Mouse (Mus musculus) MEL (cell line): ENCODE results near the gene Ubash3b.

Experiments used
- CTCF ChIP-seq, 3 experiments: IDR thresholded peaks in 2 of 3; conservative IDR thresholded peaks in 1 of 3; 2 replicates each; pipeline ENCODE4 v1.5.1; 2011 to 2012; ENCODE audit warnings: low read length in 3 of 3, low read depth in 2 of 3, mild to moderate bottlenecking in 2 of 3, improper control_type of control experiment in 1 of 3, inconsistent platforms in 1 of 3, mixed read lengths in 1 of 3, moderate library complexity in 1 of 3; ENCODE audit not compliant: control insufficient read depth in 1 of 3, insufficient read depth in 1 of 3, poor library complexity in 1 of 3, severe bottlenecking in 1 of 3
- EP300 ChIP-seq, 2 experiments: IDR thresholded peaks; 2 replicates each; pipeline ENCODE4 v1.6.1; 2011; ENCODE audit warnings: improper control_type of control experiment in 2 of 2, low read length in 2 of 2, low read depth in 1 of 2, mild to moderate bottlenecking in 1 of 2
- HCFC1 ChIP-seq: IDR thresholded peaks from 2 replicates; pipeline ENCODE4 v1.6.1; 2012; ENCODE audit warnings: low read depth, mild to moderate bottlenecking, inconsistent platforms, low read length, improper control_type of control experiment, moderate library complexity
- MXI1 ChIP-seq: IDR thresholded peaks from 2 replicates; pipeline ENCODE4 v1.6.1; 2011; ENCODE audit warnings: mild to moderate bottlenecking, low read depth, low read length, improper control_type of control experiment
- POLR2A ChIP-seq, 2 experiments: IDR thresholded peaks; 2 replicates each; pipeline ENCODE4 v1.6.1; 2011 to 2012; ENCODE audit warnings: low read length in 2 of 2, mild to moderate bottlenecking in 2 of 2, control low read depth in 1 of 2, improper control_type of control experiment in 1 of 2, low read depth in 1 of 2, moderate library complexity in 1 of 2; ENCODE audit not compliant: control insufficient read depth in 1 of 2, insufficient read depth in 1 of 2, poor library complexity in 1 of 2
- USF1 ChIP-seq: IDR thresholded peaks from 2 replicates; pipeline ENCODE4 v1.6.1; 2014; ENCODE audit warnings: low read depth, mild to moderate bottlenecking, inconsistent platforms, low read length, improper control_type of control experiment, moderate library complexity
- USF2 ChIP-seq, 2 experiments: IDR thresholded peaks; 2 replicates each; pipeline ENCODE4 v1.6.1; 2011 to 2012; ENCODE audit warnings: improper control_type of control experiment in 2 of 2, low read length in 2 of 2, borderline replicate concordance in 1 of 2, inconsistent platforms in 1 of 2, low read depth in 1 of 2, mild to moderate bottlenecking in 1 of 2; ENCODE audit not compliant: insufficient read depth in 1 of 2

- TF ChIP-seq EP300 (IDR thresholded peaks at IDR 0.05; ENCODE audit: low read depth in 1 of 2, low read length in 2 of 2) = no peak
- TF ChIP-seq HCFC1 = no peak
- TF ChIP-seq MXI1 = no peak
- TF ChIP-seq CTCF (IDR thresholded peaks at IDR 0.05 in 2 of 3, conservative IDR thresholded peaks at IDR 0.05 in 1 of 3; ENCODE audit: control insufficient read depth in 1 of 3, insufficient read depth in 1 of 3, low read depth in 2 of 3, low read length in 3 of 3, poor library complexity in 1 of 3, severe bottlenecking in 1 of 3) = no peak
- no peak for TF ChIP-seq USF2 (IDR thresholded peaks at IDR 0.05; ENCODE audit: borderline replicate concordance in 1 of 2, insufficient read depth in 1 of 2, low read depth in 1 of 2, low read length in 2 of 2)
- TF ChIP-seq POLR2A (IDR thresholded peaks at IDR 0.05; ENCODE audit: control insufficient read depth in 1 of 2, insufficient read depth in 1 of 2, low read depth in 1 of 2, low read length in 2 of 2, poor library complexity in 1 of 2) = no peak
- TF ChIP-seq USF1 = no peak
Observed at GRCm38 (mm10) chr9:41130563-41130962, 30.9 kb downstream of the Ubash3b start.
